Mouse (Mus musculus) CD4-positive, CD25-positive, alpha-beta regulatory T cell, adult 2 months (primary cell): ENCODE data around the gene Gm8050.
A peak's percentile ranks its signal among the peaks of the same experiment; 100 is the strongest.
"Not testable (repeated sequence)": the region's sequence is repeated elsewhere in the genome, so short reads cannot be mapped to it uniquely, and the experiment has no call there.

ENCODE experiments used
- DNase-seq: peaks from one replicate; pipeline ENCODE4 v3.0.0-alpha.2; 2012; ENCODE audit warnings: low read depth, low spot score

Gm8050 gene

GRCm38 (mm10) chr14:6720151-6720550 lies at the start of gene Gm8050:
Gene Gm8050, minus strand, starts transcription at chr14:6720251.
- DNase-seq = not testable (repeated sequence)

- not testable (repeated sequence) for DNase-seq
Measured at GRCm38 (mm10) chr14:6757231-6757536, 37.1 kb upstream of the Gm8050 start.

DNA sequence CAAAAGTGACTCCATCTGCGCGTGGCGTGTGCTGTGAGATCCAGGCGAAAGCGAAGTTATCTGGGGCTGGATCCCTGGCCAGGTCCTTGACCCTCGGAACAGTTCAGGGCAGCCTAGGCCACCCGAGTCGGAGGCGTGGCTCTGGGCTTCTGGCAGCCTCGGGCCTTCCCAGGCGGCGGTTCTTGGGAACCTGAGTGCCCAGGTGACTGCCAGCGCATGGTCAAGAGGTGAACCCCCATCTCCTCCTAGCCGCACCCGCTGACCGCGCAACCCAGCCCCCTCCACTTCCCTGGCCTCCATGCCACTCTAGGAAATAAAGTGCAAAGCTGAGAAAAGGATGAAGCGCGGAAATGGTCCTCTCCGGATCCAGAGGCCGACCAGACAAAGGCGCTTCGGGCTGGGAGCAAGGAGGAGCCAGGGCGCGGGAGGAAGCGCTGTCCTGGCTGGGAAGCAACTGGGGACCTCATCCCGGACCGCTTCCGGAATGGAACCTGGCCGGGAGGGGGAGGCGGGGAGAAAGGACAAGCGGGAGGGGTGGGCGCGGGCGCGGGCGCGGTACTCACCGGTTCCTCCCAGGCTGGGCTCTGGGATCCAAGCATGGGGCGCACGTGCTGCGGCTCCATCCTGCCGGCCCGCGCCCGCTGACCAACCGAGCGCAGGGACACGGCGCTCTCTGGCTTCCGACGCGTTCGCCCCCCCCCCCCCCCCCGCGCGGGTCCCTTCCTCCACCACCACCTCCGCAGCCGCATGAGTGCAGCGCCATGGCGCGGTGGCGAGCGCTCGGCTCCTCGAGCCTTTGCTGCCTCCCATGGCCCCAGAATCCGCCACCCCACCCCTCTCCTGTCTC lies 36.6 kb upstream of the Gm8050 start:
- peak; percentile 65 for DNase-seq

- not testable (repeated sequence) for DNase-seq
Measured at GRCm38 (mm10) chr14:6742232-6742631, 22.2 kb upstream of the Gm8050 start, which contains the start of gene Gm3636. Gene Gm3636, minus strand, starts transcription at chr14:6742332.

- DNase-seq = not testable (repeated sequence)
Measured at GRCm38 (mm10) chr14:6684070-6684469, 36.0 kb downstream of the Gm8050 start, which contains the start of gene Gm10251. Gene Gm10251, minus strand, starts transcription at chr14:6684170.
